Mouse (Mus musculus) olfactory bulb, adult 2 months (tissue): ENCODE data around the gene Ankrd28.

Experiments used
- CTCF ChIP-seq: fragments of 200-500 bp; IDR thresholded peaks from 2 replicates; pipeline ENCODE4 v1.5.1; 2012; ENCODE audit warnings: low read depth, mild to moderate bottlenecking, low read length, moderate library complexity; ENCODE audit not compliant: insufficient read depth
- POLR2A ChIP-seq: fragments of 200-500 bp; IDR thresholded peaks from 2 replicates; pipeline ENCODE4 v1.6.1; 2012; ENCODE audit warnings: mild to moderate bottlenecking, low read depth, low read length, moderate library complexity; ENCODE audit not compliant: insufficient read depth

- no peak for TF ChIP-seq CTCF
- TF ChIP-seq POLR2A = no peak
These were observed 29.5 kb downstream of the Ankrd28 start for GRCm38 (mm10) chr14:31800976-31801375.
